Mouse (Mus musculus) lung, postnatal 0 days (tissue): Measurements from ENCODE around the gene Babam2.

Experiments used
- CTCF ChIP-seq: IDR thresholded peaks from 2 replicates; pipeline ENCODE4 v1.5.1; 2016; ENCODE audit warnings: antibody characterized with exemption, mild to moderate bottlenecking
- EP300 ChIP-seq: IDR thresholded peaks from 2 replicates; pipeline ENCODE4 v1.6.1; 2016; ENCODE audit warnings: antibody characterized with exemption, mild to moderate bottlenecking, control low read depth

- TF ChIP-seq CTCF (no peak), EP300 (no peak)
These were observed 17.3 kb upstream of the Babam2 start for GRCm38 (mm10) chr5:31680183-31680582.
